Mouse (Mus musculus): ENCODE results near the gene Tnfaip6.

Gene Tnfaip6

DNA sequence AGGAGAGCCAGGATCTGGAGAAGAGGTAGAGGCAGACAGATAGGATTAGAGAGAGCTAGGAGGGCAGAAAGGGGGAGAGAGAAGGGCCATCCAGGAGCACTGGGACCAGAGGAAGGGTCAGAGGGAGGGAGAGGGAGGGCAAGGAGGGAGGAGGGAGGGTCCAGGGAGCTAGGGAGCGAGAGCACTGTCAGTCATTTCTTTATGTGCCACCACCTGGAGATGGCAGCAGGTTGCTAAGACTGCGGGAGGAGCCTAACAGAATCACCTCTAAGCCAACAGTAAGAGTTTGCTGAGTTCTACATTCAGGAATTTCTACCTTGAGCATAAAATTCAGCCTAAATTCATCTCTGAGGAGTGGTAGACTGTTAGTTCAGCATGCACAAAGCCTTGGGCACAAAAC lies 40.9 kb downstream of the Tnfaip6 start:
- H3K4me3 ChIP-seq (replicated peaks; ENCODE audit: low read length): no peak overlapping the region
- peaks cover 99% of the 10 kb centered on the region for H3K36me3 ChIP-seq (ENCODE audit: insufficient read depth, low read length)
- H3K9me3 ChIP-seq (ENCODE audit: low read length): no peaks in the 10 kb centered on the region
- peaks cover 76% of the 10 kb centered on the region for H3K4me1 ChIP-seq (replicated peaks; ENCODE audit: low read depth, low read length)
- no peaks in the 10 kb centered on the region for H3K27me3 ChIP-seq (ENCODE audit: insufficient read depth, low read length)
- TF ChIP-seq NANOG (IDR thresholded peaks at IDR 0.05; ENCODE audit: borderline replicate concordance, low read length) (no peak), CTCF (conservative IDR thresholded peaks at IDR 0.05; ENCODE audit: low read length) (no peak), POU5F1 (IDR thresholded peaks at IDR 0.05; ENCODE audit: borderline replicate concordance, low read length) (no peak)

DNA sequence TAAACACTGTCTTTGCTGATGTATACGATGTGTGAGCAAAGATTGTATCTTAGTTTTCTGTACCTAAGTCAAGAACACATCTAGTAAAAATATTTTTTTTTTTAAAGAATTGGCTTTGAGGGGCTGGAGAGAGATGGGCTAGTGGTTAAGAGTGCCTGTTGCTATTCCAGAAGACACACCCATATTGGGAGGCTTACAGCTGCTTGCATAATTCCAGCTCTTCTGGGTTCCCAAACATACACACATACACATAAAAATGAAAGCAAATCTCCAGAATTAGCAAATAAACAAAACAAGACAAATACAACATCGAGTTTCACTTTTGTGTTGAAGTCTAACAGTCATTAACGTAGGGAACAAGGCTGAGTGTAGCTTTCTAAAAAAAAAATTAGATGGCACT lies 46.2 kb downstream of the Tnfaip6 start:
- TF ChIP-seq CTCF (conservative IDR thresholded peaks at IDR 0.05; ENCODE audit: low read length) (no peak), NANOG (IDR thresholded peaks at IDR 0.05; ENCODE audit: borderline replicate concordance, low read length) (no peak), POU5F1 (IDR thresholded peaks at IDR 0.05; ENCODE audit: borderline replicate concordance, low read length) (no peak)
- peaks cover 60% of the 10 kb centered on the region for H3K4me1 ChIP-seq (replicated peaks; ENCODE audit: low read depth, low read length)
- H3K9me3 ChIP-seq (ENCODE audit: low read length): no peaks in the 10 kb centered on the region
- no peaks in the 10 kb centered on the region for H3K27me3 ChIP-seq (ENCODE audit: insufficient read depth, low read length)
- peaks cover 100% of the 10 kb centered on the region for H3K36me3 ChIP-seq (ENCODE audit: insufficient read depth, low read length)
- H3K4me3 ChIP-seq (replicated peaks; ENCODE audit: low read length): no peak overlapping the region

GRCm38 (mm10) chr2:52084571-52084970 lies 46.8 kb downstream of the Tnfaip6 start:
- Histone ChIP-seq H3K9me3 (ENCODE audit: low read length) (no peaks in the 10 kb centered on the region), H3K4me1 (replicated peaks; ENCODE audit: low read depth, low read length) (peaks cover 62% of the 10 kb centered on the region), H3K36me3 (ENCODE audit: insufficient read depth, low read length) (peaks cover 100% of the 10 kb centered on the region), H3K4me3 (replicated peaks; ENCODE audit: low read length) (no peak overlapping the region), H3K27me3 (ENCODE audit: insufficient read depth, low read length) (no peaks in the 10 kb centered on the region)
- TF ChIP-seq NANOG (IDR thresholded peaks at IDR 0.05; ENCODE audit: borderline replicate concordance, low read length) (no peak), CTCF (conservative IDR thresholded peaks at IDR 0.05; ENCODE audit: low read length) (no peak), POU5F1 (IDR thresholded peaks at IDR 0.05; ENCODE audit: borderline replicate concordance, low read length) (no peak)
